ENCODE assay signal across 14 mouse cellular contexts in the genomic region with DNA sequence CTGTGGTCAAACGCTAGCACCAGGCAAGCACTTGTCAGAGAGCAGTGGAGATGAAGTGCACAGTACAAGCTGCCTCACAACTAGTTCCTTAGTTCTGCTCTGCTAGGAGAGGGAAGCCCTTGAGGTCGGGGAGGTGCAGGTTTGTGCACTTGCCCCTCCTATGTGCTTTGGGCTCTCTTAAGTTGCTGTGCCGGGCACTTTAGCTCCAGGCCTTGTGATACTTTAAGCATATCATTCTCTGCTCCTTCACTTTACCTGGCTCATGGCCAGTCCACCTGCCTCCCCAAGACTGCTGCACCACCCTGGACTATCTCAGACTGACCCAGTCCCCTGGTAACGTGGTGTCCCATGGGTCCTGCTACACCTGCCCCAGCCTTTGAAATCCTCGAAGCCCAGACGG. TPM values are rescaled to one million over a fixed set of nuclear protein-coding genes. Genes with fewer than 3 reads are reported as not detected.
DNase-seq lines count a peak whose midpoint lies in the region; ATAC-seq and TF ChIP-seq lines count a peak whose summit lies in the region.
"Had no signal": no experiment of that assay in that cellular context is flagged by ENCODE, and none has a peak within 500 bp of the region (broad histone marks: within the 10 kb centered on the region; RNA-seq: fewer than 3 reads in every experiment).

No protein-coding gene starts in this region.

- peaks cover 57% of the 10 kb centered on the region for H3K4me1 ChIP-seq in hindbrain, embryonic 12.5 days
- peaks cover 26% of the 10 kb centered on the region for H3K4me1 ChIP-seq in hindbrain, postnatal 0 days (ENCODE audit: insufficient read depth, low read length)
- H3K4me1 ChIP-seq in bone marrow, adult 2 months (ENCODE audit: control insufficient read depth, insufficient read depth, low read length), result peaks cover 35% of the 10 kb centered on the region

- WGBS in hindbrain, embryonic 12.5 days, result 76% methylated on average over 6 of the region's 6 CpGs
- 74% methylated on average over 6 of the region's 6 CpGs for WGBS in hindbrain, postnatal 0 days
- 42% methylated on average over 6 of the region's 6 CpGs for WGBS in bone marrow, adult 2 months
- whole genome bisulfite sequencing in macrophage (ENCODE audit: missing documents), result 52% methylated on average over 6 of the region's 6 CpGs

- no peak overlapping the region for H3K4me2 ChIP-seq in hindbrain, embryonic 12.5 days (replicated peaks)
- no peak overlapping the region for H3K4me2 ChIP-seq in hindbrain, postnatal 0 days (ENCODE audit: low read depth, low read length)
- H3K4me2 ChIP-seq: liver, embryonic 13.5 days; neural tube, embryonic 13.5 days had no signal

- peaks cover 93% of the 10 kb centered on the region for H3K79me2 ChIP-seq in macrophage (ENCODE audit: inconsistent target)

- DNase-seq in hindbrain, postnatal 0 days (ENCODE audit: low spot score), result no peak
- DNase-seq in lung, adult 18-20 months, result peak; percentile 78 to 87
- no peak for DNase-seq in cerebellum, adult 8-10 months
- no peak for DNase-seq in right cerebral cortex, postnatal 4 days
- DNase-seq: cerebellum, postnatal 10 days; kidney, adult 18-20 months; liver, embryonic 13.5 days; right cerebral cortex, adult 18-20 months had no signal

- no peaks in the 10 kb centered on the region for H3K36me3 ChIP-seq in hindbrain, embryonic 12.5 days
- no peaks in the 10 kb centered on the region for H3K36me3 ChIP-seq in hindbrain, postnatal 0 days (ENCODE audit: insufficient read depth, low read length)
- peaks cover 3% of the 10 kb centered on the region; the same call in 1 of the 2 replicates for H3K36me3 ChIP-seq in macrophage (ENCODE audit: inconsistent target)
- H3K36me3 ChIP-seq: liver, embryonic 13.5 days; neural tube, embryonic 13.5 days had no signal

- no peak for TF ChIP-seq CTCF in hindbrain, postnatal 0 days (IDR thresholded peaks at IDR 0.05; ENCODE audit: low read depth)
- no peak for TF ChIP-seq CTCF in bone marrow, adult 2 months (IDR thresholded peaks at IDR 0.05; ENCODE audit: control insufficient read depth, insufficient read depth, low read length)

- no peaks in the 10 kb centered on the region for H3K9me3 ChIP-seq in hindbrain, embryonic 12.5 days (replicated peaks)
- no peaks in the 10 kb centered on the region for H3K9me3 ChIP-seq in hindbrain, postnatal 0 days (ENCODE audit: low read length)
- H3K9me3 ChIP-seq: liver, embryonic 13.5 days; neural tube, embryonic 13.5 days had no signal

- no peak overlapping the region for H3K4me3 ChIP-seq in hindbrain, embryonic 12.5 days
- H3K4me3 ChIP-seq in hindbrain, postnatal 0 days (ENCODE audit: low read length), result no peak overlapping the region
- no peak overlapping the region for H3K4me3 ChIP-seq in bone marrow, adult 2 months (replicated peaks; ENCODE audit: control insufficient read depth, low read depth, low read length)
- no peak overlapping the region for H3K4me3 ChIP-seq in macrophage (ENCODE audit: inconsistent target)
- H3K4me3 ChIP-seq: liver, embryonic 13.5 days; neural tube, embryonic 13.5 days had no signal

- H3K27ac ChIP-seq in hindbrain, embryonic 12.5 days, result 0 out of 2 replicates have a peak overlapping the region, but pooled peaks have one; percentile 8
- no peak overlapping the region for H3K27ac ChIP-seq in hindbrain, postnatal 0 days
- H3K27ac ChIP-seq in bone marrow, adult 2 months (ENCODE audit: control insufficient read depth, insufficient read depth, low read depth, low read length, poor library complexity), result peak overlapping the region; percentile 59; the same call in 1 of the 2 replicates
- H3K27ac ChIP-seq in macrophage, result peak overlapping the region; percentile 98
- H3K27ac ChIP-seq: neural tube, embryonic 13.5 days had no signal

- no peak overlapping the region for H3K9ac ChIP-seq in hindbrain, embryonic 12.5 days
- no peak overlapping the region for H3K9ac ChIP-seq in hindbrain, postnatal 0 days (replicated peaks; ENCODE audit: low read length)
- H3K9ac ChIP-seq: liver, embryonic 13.5 days; neural tube, embryonic 13.5 days had no signal

- no peak for ATAC-seq in hindbrain, embryonic 12.5 days (ENCODE audit: low FRiP score)
- no peak for ATAC-seq in hindbrain, postnatal 0 days
- ATAC-seq in erythroblast, adult 5-6 weeks (replicated peaks; ENCODE audit: low FRiP score, poor library complexity, severe bottlenecking), result no peak
- ATAC-seq: midbrain, embryonic 16.5 days had no signal

- no peaks in the 10 kb centered on the region for H3K27me3 ChIP-seq in hindbrain, embryonic 12.5 days
- H3K27me3 ChIP-seq in hindbrain, postnatal 0 days (ENCODE audit: insufficient read depth, low read length), result no peaks in the 10 kb centered on the region
- H3K27me3 ChIP-seq: liver, embryonic 13.5 days; neural tube, embryonic 13.5 days had no signal

- TF ChIP-seq POLR2A in bone marrow, adult 2 months (IDR thresholded peaks at IDR 0.05; ENCODE audit: borderline replicate concordance, control insufficient read depth, low read depth, low read length), result no peak

RNA-seq across cellular contexts. Expression of a gene that starts 16.2 kb away (rescaled TPM):
- polyA plus RNA-seq in hindbrain, embryonic 12.5 days (2016; fragmentation: Nextera tagmentation; extraction: Ambion mirVana), result 96.9 and 118 TPM in 2 replicates
- 35.7 and 39.2 TPM in 2 replicates for total RNA-seq in hindbrain, postnatal 0 days (2014; rRNA removed)
- polyA plus RNA-seq in hindbrain, postnatal 0 days (2015; fragmentation: Nextera tagmentation; extraction: Ambion mirVana), result 60.0 and 60.1 TPM in 2 replicates
- polyA plus RNA-seq in bone marrow, adult 2 months (2011; ENCODE audit: insufficient read depth, insufficient read length, low replicate concordance, missing spikeins), result 13.7 and 34.3 TPM in 2 replicates
- total RNA-seq in macrophage (2018; cell fraction: chromatin; rRNA removed), result 100 to 1,000 TPM in 24 of 26 experiments, 10 to 100 TPM in 2; 74.2 to 281 (median 160) TPM
- 100 to 1,000 TPM in 25 of 26 experiments, 10 to 100 TPM in 1; 88.0 to 169 (median 121) TPM for total RNA-seq in macrophage (2018; cell fraction: cytosol; rRNA removed)
- total RNA-seq in macrophage (2018; cell fraction: nucleus; rRNA removed), result 100 to 1,000 TPM in 23 of 26 experiments, 10 to 100 TPM in 3; 68.9 to 253 (median 154) TPM
- polyA plus RNA-seq in macrophage (2018), result 78.9 to 381 TPM (median 119 TPM) in 3 replicates
- 11.7 and 11.9 TPM in 2 replicates for total RNA-seq in erythroblast, adult 5-6 weeks (2015; ENCODE audit: low replicate concordance)
- total RNA-seq in erythroblast, adult 5-6 weeks (2017; ENCODE audit: low replicate concordance), result 8.9 and 9.1 TPM in 2 replicates

Comparison
In these comparisons a context has a peak if more than half of its experiments do, and no peak if none do; other contexts are left out.
1. DNase-seq: peak in lung, adult 18-20 months (2 of 2); none in hindbrain, postnatal 0 days (single experiment), cerebellum, adult 8-10 months (single experiment) and right cerebral cortex, postnatal 4 days (single experiment).